Mouse (Mus musculus) ovary, postnatal 14 days (tissue): ENCODE measurements around the gene Trappc3.

ENCODE experiments used
- DNase-seq: peaks from one replicate; pipeline ENCODE4 v3.0.0; 2022; ENCODE audit warnings: low spot score

The Trappc3 gene

GRCm38 (mm10) chr4:126278961-126279360, 16.8 kb downstream of the Trappc3 start:
- no peak for DNase-seq

DNA sequence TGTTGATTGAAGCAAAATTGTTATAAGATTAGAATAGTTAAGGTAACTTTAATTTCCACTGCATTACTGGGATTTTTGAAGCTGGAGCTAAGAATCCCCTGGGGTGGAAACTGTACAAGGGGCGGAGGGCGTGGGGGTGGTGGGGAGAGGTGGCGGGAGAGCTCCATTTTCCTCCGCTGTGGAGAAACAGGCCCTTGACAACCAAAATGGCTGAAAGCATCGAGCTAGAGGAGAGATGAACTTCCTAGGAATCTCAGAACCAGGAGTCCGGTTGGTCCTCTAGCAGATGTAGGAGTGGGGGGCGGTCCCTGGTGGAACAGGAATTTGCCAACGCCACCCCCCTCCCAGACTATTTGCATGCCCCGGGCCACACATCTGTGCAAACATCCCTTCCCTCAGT, 19.6 kb downstream of the Trappc3 start:
- no peak for DNase-seq

DNA sequence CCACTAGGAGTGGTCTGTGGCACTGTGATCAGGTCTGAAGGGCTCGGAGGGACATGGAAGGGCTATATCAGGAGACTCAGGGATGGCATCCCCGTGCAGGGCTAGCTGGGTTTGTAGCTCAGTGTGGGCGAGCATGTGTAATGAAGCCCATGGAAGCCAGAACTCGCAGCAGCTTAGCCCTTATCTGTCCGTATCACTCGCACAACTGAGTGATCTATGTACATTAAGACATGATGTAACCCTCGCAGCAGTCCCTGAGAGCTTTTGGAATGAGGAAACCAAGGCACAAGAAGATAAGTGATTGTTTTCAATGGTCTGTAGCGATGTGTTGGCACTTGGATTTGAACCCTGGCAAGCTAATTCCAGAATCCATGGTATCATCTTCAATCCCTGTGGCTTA, 21.5 kb downstream of the Trappc3 start:
- no peak for DNase-seq

GRCm38 (mm10) chr4:126286492-126286891, 24.4 kb downstream of the Trappc3 start, which contains the start of gene Col8a2:
Col8a2 (plus strand) TSS chr4:126286793.
- DNase-seq: no peak

DNA sequence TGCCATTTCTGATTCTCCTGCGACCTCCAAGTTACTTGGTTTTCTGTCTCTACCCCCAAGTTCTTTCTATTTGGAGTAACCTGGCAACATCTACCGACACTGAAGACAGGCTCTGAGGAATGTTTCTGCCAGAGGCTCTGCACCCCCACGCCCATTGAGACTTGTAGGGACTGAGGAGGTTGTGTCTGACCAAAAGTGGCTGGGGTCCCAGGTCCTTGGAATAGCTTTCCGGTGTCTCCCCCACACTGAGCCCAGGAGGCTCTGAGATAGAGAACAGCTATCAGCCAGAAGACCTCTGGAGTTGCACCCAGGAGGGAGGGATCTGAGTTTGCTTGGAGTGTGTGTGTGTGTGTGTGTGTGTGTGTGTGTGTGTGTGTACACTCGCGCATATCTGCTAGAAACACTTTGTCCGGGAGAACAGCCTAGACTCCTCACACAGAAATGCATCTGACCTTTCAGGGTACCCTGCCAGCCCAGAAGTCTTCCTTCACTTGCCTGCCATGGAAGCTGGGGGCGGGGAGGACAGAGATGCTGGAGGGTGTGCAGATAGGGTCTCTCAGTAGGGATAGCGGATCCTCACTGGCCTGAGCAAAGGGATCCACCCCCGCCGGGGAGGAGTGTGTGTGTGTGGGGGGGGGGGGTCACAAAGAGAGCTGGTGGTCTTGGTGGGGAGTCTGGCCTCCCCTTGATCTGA, 25.3 kb downstream of the Trappc3 start:
- no peak for DNase-seq

- DNase-seq: no peak
Measured at GRCm38 (mm10) chr4:126288085-126288666, 26.1 kb downstream of the Trappc3 start.

DNA sequence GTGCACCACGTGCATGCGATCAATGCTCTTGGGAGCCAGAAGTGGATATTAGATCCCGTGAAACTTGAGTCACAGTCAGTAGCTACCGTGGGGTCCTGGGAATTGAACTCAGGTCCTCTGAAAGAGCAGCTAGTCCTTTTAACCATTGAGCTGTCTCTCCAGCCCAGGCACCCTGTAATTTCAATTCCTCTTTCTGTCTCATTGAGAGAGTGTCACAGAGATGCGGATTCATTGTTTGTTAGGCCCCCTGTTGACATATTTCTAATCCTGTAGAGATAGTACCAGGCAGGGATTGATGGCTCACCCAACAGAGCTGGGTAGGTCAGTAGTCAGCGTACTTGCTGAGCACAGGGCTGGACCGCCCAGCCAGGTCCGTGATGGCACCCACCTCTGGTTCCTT, 28.2 kb downstream of the Trappc3 start:
- no peak for DNase-seq

DNA sequence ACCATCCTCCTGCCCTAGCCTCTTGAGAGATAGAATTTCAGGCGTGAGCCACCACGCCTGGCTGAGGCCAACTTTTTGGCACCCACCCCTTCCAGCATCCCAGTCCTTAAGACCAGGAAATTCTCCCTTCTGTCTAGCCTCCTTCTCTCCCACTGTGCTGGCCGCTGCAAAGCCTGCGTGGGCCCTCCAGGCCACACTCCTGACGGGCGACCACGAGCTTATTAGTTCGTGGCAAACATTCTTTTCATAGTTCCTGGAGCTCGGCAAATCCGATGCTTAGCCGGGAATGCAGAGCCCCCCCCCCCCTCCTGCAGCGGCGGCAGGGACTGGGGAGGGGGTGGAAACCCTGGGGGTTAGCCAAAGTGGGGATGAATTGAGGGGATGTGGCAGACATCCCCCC, 29.1 kb downstream of the Trappc3 start:
- DNase-seq: no peak

GRCm38 (mm10) chr4:126295152-126295551, 33.0 kb downstream of the Trappc3 start:
- no peak for DNase-seq

- DNase-seq: no peak
Measured at GRCm38 (mm10) chr4:126295937-126296336, 33.8 kb downstream of the Trappc3 start.

DNA sequence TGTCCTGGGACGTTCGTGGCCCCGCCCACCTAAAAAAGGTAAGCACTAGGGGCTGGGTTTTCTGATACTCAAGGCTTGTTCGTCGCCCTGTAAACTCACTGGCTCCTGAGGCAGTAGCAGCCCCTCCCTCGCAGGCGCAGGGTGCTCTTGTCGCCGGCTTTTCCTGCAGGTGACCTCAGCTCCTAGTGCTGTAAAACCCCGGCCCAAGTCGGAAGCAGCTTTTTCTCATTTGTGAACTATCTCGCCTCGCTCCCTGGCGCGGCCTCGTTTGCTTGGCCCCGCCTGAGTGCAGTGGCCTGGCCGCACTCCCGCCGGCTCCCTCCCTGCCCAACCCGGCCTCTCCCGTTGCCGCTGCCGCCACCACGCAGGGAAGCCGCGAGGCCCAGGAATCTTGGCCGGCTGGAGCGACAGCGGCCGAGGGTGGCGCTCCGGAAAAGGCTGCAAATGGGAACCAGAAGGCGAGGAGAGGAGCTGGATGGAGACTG, 34.5 kb downstream of the Trappc3 start:
- peak; percentile 52 for DNase-seq

DNA sequence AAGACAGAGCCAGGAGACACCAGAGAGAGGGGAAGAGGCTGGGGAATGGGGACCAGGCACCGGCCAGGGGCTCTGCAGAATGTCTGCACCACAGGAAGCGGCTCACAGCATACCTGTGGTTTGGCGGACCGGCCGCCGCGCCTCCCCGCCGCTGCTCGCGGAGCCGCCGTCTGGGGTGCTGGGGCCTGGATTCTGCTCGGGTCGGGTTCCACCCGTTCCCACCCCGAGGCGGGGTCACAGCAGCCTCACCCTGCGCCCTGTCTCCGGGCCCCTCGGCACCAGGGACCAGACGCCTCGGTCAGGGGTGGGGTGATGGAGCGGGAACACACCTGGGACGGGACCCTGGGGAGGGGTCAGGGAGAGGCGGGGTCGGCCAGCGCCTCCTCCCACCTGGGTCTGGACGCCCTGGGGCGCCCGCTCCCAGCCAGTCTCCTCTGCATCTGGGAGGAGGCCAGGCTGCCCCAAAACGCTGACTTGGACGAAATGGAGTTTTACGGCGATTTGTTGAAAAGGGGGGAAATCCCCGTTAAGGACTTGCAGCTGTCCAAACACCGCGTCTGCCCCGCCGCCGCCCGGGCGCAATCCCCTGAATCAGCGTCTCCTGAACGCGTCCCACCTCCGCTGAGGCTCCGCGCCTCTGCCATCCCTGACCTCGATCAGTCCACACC, 38.9 kb downstream of the Trappc3 start:
- DNase-seq: no peak

GRCm38 (mm10) chr4:126301584-126302309, 39.6 kb downstream of the Trappc3 start:
- DNase-seq: no peak

DNA sequence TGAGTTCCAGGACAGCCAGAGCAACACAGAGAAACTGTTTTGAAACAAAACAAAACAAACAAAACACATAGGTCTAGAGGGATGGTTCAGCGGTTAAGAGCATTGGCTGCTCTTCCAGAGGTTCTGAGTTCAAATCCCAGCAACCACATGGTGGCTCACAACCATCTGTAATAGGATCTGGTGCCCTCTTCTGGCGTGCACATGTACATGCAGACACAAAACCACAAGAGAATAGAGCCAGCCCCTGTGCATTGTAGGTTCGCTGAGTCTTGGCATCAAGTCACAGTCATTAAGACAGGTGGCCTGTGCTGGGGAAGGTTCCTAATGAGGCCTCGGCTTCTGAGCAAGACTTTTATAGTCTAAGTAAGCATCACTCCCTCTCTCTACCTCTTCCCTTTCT, 41.8 kb downstream of the Trappc3 start:
- no peak for DNase-seq

- DNase-seq: no peak
Measured at GRCm38 (mm10) chr4:126305428-126305827, 43.3 kb downstream of the Trappc3 start.

DNA sequence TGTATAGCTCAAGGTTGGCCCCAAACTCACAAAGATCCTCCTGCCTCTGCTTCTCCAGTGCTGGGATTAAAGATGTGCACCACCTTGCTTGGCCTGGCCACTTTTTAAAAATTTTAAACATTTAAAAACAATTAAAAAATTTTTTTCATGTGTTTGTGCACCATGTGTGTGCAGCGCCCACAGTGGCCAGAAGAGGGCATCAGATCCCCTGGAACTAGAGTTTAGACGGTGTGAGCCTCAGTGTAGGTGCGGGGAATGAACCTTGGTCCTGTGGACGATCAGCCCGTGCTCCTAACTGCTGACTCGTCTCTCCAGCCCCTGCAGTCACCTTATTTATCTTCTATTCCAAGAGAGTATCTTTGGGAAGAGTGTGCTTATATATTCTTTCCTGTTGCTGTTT, 43.9 kb downstream of the Trappc3 start:
- DNase-seq: no peak

DNA sequence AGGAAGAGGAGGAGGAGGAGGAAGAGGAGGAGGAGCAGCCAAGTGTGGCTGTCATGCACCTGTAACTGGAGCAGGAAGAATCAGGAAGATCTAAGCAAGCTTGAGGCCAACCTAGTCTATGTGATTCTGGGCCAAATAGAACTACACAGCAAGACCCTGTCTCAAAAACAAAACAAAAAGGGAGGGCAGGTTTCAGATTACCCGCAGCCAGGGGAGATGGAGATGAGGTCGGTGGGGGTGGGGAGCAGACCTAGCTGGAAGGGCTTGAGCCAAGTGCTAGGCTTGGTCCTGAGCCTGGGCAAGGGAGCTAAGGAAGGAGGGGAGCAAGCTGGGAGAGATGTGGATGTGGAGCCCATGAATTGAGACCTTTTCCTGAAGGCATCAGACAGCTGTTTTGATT, 44.7 kb downstream of the Trappc3 start:
- DNase-seq: no peak

- DNase-seq: no peak
Measured at GRCm38 (mm10) chr4:126309211-126309921, 47.2 kb downstream of the Trappc3 start.

- DNase-seq: peak; percentile 81
Measured at GRCm38 (mm10) chr4:126309922-126310309, 47.8 kb downstream of the Trappc3 start.

GRCm38 (mm10) chr4:126310344-126310743, 48.2 kb downstream of the Trappc3 start:
- no peak for DNase-seq

DNA sequence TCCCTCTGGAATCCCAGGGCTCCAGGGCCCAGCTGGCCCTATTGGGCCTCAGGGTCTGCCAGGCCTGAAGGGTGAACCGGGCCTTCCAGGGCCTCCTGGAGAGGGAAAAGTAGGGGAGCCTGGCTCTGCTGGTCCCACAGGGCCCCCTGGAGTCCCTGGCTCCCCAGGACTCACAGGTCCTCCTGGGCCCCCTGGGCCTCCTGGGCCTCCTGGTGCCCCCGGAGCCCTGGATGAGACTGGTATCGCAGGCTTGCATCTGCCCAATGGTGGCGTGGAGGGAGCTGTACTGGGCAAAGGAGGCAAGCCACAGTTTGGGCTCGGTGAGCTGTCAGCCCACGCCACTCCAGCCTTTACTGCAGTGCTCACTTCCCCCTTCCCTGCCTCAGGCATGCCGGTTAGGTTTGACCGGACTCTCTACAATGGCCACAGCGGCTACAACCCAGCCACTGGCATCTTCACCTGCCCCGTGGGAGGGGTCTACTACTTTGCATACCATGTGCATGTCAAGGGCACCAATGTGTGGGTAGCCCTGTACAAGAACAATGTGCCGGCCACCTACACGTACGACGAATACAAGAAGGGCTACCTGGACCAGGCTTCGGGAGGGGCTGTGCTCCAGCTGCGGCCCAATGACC, 49.6 kb downstream of the Trappc3 start:
- DNase-seq: no peak
